Mouse (Mus musculus) right cerebral cortex, postnatal 36 days (tissue): Measurements from ENCODE around the gene Ubiad1.
A peak's percentile ranks its signal among the peaks of the same experiment; 100 is the strongest.

ENCODE experiments used
- DNase-seq, 2 experiments: peaks; one replicate each; pipeline ENCODE4 v3.0.0; 2022; ENCODE audit warnings: low spot score in 2 of 2, mixed read lengths in 1 of 2

Gene Ubiad1

GRCm38 (mm10) chr4:148444250-148444967, at the start of gene Ubiad1:
Gene Ubiad1, minus strand, starts transcription at chr4:148444771.
- DNase-seq, result peak; percentile 49 to 55

GRCm38 (mm10) chr4:148491448-148491847, 46.9 kb upstream of the Ubiad1 start:
- DNase-seq, result no peak

GRCm38 (mm10) chr4:148490502-148490901, 45.9 kb upstream of the Ubiad1 start:
- DNase-seq, result no peak

- DNase-seq, result no peak
Measured at GRCm38 (mm10) chr4:148487841-148488240, 43.3 kb upstream of the Ubiad1 start.

- DNase-seq, result no peak
Measured at GRCm38 (mm10) chr4:148484511-148484910, 39.9 kb upstream of the Ubiad1 start.

- no peak for DNase-seq
Measured at GRCm38 (mm10) chr4:148481557-148482168, 37.1 kb upstream of the Ubiad1 start.

GRCm38 (mm10) chr4:148480245-148480644, 35.7 kb upstream of the Ubiad1 start:
- no peak for DNase-seq

GRCm38 (mm10) chr4:148473496-148473895, 28.9 kb upstream of the Ubiad1 start:
- DNase-seq, result no peak

GRCm38 (mm10) chr4:148472436-148473174, 28.0 kb upstream of the Ubiad1 start:
- no peak for DNase-seq

- DNase-seq, result no peak
Measured at GRCm38 (mm10) chr4:148471363-148471806, 26.8 kb upstream of the Ubiad1 start.

- no peak for DNase-seq
Measured at GRCm38 (mm10) chr4:148469487-148470252, 25.1 kb upstream of the Ubiad1 start.

- DNase-seq, result no peak
Measured at GRCm38 (mm10) chr4:148468396-148468795, 23.8 kb upstream of the Ubiad1 start.

GRCm38 (mm10) chr4:148466511-148467079, 22.0 kb upstream of the Ubiad1 start:
- peak in 1 of 2 experiments; percentile 34 for DNase-seq

GRCm38 (mm10) chr4:148464869-148465268, 20.3 kb upstream of the Ubiad1 start:
- DNase-seq, result no peak

GRCm38 (mm10) chr4:148464301-148464700, 19.7 kb upstream of the Ubiad1 start:
- no peak for DNase-seq

- no peak for DNase-seq
Measured at GRCm38 (mm10) chr4:148463208-148463960, 18.8 kb upstream of the Ubiad1 start.

GRCm38 (mm10) chr4:148462717-148463116, 18.1 kb upstream of the Ubiad1 start:
- no peak for DNase-seq

- no peak for DNase-seq
Measured at GRCm38 (mm10) chr4:148461772-148462171, 17.2 kb upstream of the Ubiad1 start.

GRCm38 (mm10) chr4:148460656-148461284, 16.2 kb upstream of the Ubiad1 start:
- DNase-seq, result no peak

- DNase-seq, result no peak
Measured at GRCm38 (mm10) chr4:148455477-148456025, 11.0 kb upstream of the Ubiad1 start.
